Mouse (Mus musculus) forebrain, embryonic 14.5 days (tissue): Measurements from ENCODE around the gene Hoxc12. TPM values are rescaled to one million over a fixed set of nuclear protein-coding genes. Genes with fewer than 3 reads are reported as not detected.

Source experiments
- ATAC-seq: fragments of 200-750 bp; cut with Nextera tagmentation; 2 replicates; pipeline ENCODE4 v1.8.0; 2017; ENCODE audit warnings: mild to moderate bottlenecking, moderate library complexity
- DNase-seq: peaks from one replicate; pipeline ENCODE4 v3.0.0-alpha.2; 2015; ENCODE audit warnings: low spot score
- H3K27ac ChIP-seq: fragments of 300-500 bp; sonication (generic); 2 replicates; pipeline ENCODE4 v1.5.1; 2014; ENCODE audit warnings: low read depth, mild to moderate bottlenecking, control low read depth, low read length, moderate library complexity
- H3K27me3 ChIP-seq: fragments of 300-500 bp; sonication (generic); replicated peaks from 2 replicates; pipeline ENCODE4 v1.6.1; 2014; ENCODE audit warnings: low read length, control low read depth, mixed read lengths; ENCODE audit not compliant: control insufficient read depth, insufficient read depth
- H3K36me3 ChIP-seq: fragments of 300-500 bp; sonication (generic); 2 replicates; pipeline ENCODE4 v1.6.1; 2014; ENCODE audit warnings: low read length, control low read depth; ENCODE audit not compliant: control insufficient read depth, insufficient read depth
- H3K4me1 ChIP-seq: fragments of 300-500 bp; sonication (generic); 2 replicates; pipeline ENCODE4 v1.6.1; 2014; ENCODE audit warnings: antibody characterized with exemption, low read length, control low read depth; ENCODE audit not compliant: control insufficient read depth, insufficient read depth
- H3K4me2 ChIP-seq: fragments of 300-500 bp; sonication (generic); 2 replicates; pipeline ENCODE4 v1.6.1; 2014; ENCODE audit warnings: mild to moderate bottlenecking, control low read depth, low read length
- H3K4me3 ChIP-seq: fragments of 300-500 bp; sonication (generic); 2 replicates; pipeline ENCODE4 v1.5.1; 2014; ENCODE audit warnings: low read depth, low read length, control low read depth
- H3K9ac ChIP-seq: fragments of 300-500 bp; sonication (generic); 2 replicates; pipeline ENCODE4 v1.6.1; 2014; ENCODE audit warnings: mild to moderate bottlenecking, low read length, control low read depth, moderate library complexity
- H3K9me3 ChIP-seq: fragments of 300-500 bp; sonication (generic); replicated peaks from 2 replicates; pipeline ENCODE4 v1.6.1; 2016; ENCODE audit warnings: low read length, control low read depth, mixed read lengths; ENCODE audit not compliant: control insufficient read depth
- WGBS: fragments of 180-500 bp; shearing (Covaris S2); extraction: QIAGEN DNeasy Blood & Tissue Kit; methylation state at CpG from one replicate; pipeline ENCODE4 v1.1.7; 2014; 5-methylcytosine and 5-hydroxymethylcytosine counted together
- polyA plus RNA-seq: library from polyadenylated mRNA; unstranded; fragments of >200 nt; fragmentation: Nextera tagmentation; extraction: Ambion mirVana; gene quantifications from 2 replicates; pipeline ENCODE4 v1.2.1, GENCODE M21; 2014

The Hoxc12 gene
- polyA plus RNA-seq = not detected in 2 replicates

GRCm38 (mm10) chr15:102936279-102936972 is at the start of gene Hoxc12:
TSS of gene Hoxc12 (plus strand) at chr15:102936757.
- peaks cover 100% of the 10 kb centered on the region for H3K27me3 ChIP-seq
- DNase-seq (no peak), ATAC-seq (no peak)
- no peak within 1 kb of the TSS for H3K4me3 ChIP-seq
- no peaks in the 10 kb centered on the region for H3K4me1 ChIP-seq
- H3K36me3 ChIP-seq = no peaks in the 10 kb centered on the region
- H3K27ac ChIP-seq = no peak within 1 kb of the TSS
- H3K9me3 ChIP-seq = no peaks in the 10 kb centered on the region
- H3K4me2 ChIP-seq = no peak within 1 kb of the TSS
- H3K9ac ChIP-seq = no peak within 1 kb of the TSS
- under 1% methylated on average over 31 of the region's 31 CpGs for WGBS

DNA sequence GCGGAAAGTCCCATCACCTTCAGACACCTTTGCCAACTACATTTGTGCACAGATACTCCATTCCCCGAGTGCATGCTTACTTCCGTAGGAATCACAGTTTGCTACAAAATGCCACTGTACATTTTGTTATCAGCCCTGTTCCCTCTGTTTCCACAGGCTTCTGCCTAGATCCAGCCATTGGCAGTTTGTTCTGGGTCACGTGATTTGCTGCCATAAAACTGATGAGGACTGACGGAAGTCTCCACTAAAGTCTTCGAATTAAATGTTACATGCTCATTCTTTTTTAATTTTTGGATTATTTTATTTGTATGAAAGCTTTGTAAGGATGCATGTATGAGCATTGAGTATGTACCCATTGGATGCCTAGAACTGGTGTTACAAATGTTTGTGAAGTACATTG is 41.4 kb upstream of the Hoxc12 start:
- Histone ChIP-seq H3K4me2 (no peak overlapping the region), H3K4me3 (no peak overlapping the region), H3K27ac (no peak overlapping the region), H3K4me1 (no peaks in the 10 kb centered on the region), H3K27me3 (no peaks in the 10 kb centered on the region), H3K9me3 (no peaks in the 10 kb centered on the region), H3K9ac (no peak overlapping the region), H3K36me3 (no peaks in the 10 kb centered on the region)
- no peak for ATAC-seq
- no peak for DNase-seq
- 91% methylated on average over 6 of the region's 6 CpGs for WGBS

DNA sequence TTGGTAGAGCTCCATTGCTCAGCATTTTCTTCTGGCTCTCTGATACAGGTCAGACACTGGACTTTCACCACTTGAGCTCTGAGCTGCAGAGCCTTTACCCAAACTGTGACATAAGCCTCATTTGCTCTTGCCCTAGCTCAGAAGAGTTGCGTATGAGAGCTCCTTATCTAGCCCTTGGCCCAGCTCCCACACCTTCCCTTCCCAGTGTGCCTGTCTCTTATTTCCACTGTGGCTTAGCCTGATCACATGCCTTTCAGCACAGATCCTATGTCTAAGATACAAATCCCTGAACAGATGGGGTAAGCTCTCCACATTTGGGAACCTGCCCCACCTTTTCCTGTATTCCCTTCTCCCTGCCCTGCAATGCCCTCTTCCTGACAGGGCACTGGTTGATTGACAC is 31.6 kb upstream of the Hoxc12 start:
- ATAC-seq (no peak), DNase-seq (no peak)
- Histone ChIP-seq H3K4me2 (no peak overlapping the region), H3K4me3 (no peak overlapping the region), H3K9me3 (no peaks in the 10 kb centered on the region), H3K36me3 (no peaks in the 10 kb centered on the region), H3K27me3 (peaks cover 69% of the 10 kb centered on the region), H3K9ac (no peak overlapping the region), H3K4me1 (no peaks in the 10 kb centered on the region), H3K27ac (no peak overlapping the region)
- 77% methylated on average over 1 of the region's 1 CpGs for WGBS

DNA sequence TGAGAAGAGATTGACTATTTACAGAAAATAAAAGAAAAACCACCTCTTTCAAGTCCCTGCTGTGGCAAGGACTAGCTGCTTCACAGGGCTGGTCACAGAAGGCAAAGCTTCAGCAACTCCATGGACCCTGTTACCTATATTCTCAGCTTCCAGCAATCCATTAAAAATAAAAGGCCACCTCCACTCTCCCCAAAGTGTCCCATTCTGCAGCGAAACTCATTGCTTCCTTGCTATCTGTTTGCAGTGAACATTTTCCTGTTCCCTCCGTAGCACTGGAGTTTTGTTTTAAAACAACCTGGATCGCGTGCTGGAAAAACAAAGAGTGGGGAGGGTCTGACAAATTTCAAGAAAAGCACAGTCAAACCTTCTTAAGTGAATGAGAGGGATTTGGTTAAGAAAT is 27.0 kb upstream of the Hoxc12 start:
- ATAC-seq (no peak), DNase-seq (no peak)
- Histone ChIP-seq H3K4me3 (no peak overlapping the region), H3K36me3 (no peaks in the 10 kb centered on the region), H3K27me3 (peaks cover 89% of the 10 kb centered on the region), H3K9ac (no peak overlapping the region), H3K4me2 (no peak overlapping the region), H3K27ac (no peak overlapping the region), H3K9me3 (no peaks in the 10 kb centered on the region), H3K4me1 (no peaks in the 10 kb centered on the region)
- under 1% methylated on average over 4 of the region's 4 CpGs for WGBS

- no peak for ATAC-seq
- Histone ChIP-seq H3K4me1 (no peaks in the 10 kb centered on the region), H3K9ac (no peak overlapping the region), H3K36me3 (no peaks in the 10 kb centered on the region), H3K4me3 (no peak overlapping the region), H3K27ac (no peak overlapping the region), H3K9me3 (no peaks in the 10 kb centered on the region), H3K27me3 (peaks cover 89% of the 10 kb centered on the region), H3K4me2 (no peak overlapping the region)
- DNase-seq = no peak
- WGBS = under 1% methylated on average over 18 of the region's 18 CpGs
Measured at GRCm38 (mm10) chr15:102910038-102910437, 26.5 kb upstream of the Hoxc12 start.

DNA sequence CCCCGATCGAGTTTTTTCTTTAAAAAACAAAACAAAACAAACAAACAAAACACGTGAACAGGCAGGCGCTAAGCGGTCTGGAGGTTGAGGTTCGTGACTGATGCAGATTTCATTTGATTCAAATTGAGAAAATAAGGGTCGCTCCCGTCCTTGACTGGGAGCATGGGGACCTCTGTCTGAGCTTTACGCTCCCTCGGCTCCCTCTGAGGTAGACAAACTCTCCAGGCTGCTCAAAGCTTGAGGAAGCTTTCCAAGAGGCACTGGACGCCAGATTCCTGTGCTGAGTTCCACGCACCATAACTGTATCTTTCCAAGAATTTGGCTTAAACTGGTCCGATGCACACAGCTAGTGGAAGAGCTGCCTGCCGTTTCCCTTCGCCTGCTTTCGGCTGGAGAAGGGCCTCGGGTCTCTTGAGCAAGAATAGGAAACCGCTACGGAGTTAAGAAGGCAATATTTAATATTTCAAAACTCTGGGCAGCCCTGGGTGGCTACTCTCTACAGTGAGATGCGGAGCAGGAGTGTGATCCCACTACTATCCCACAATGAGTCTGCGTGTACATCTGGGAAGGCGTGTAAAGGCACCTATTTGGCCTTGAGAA is 26.0 kb upstream of the Hoxc12 start:
- Histone ChIP-seq H3K27me3 (peaks cover 86% of the 10 kb centered on the region), H3K4me3 (no peak overlapping the region), H3K9me3 (no peaks in the 10 kb centered on the region), H3K27ac (no peak overlapping the region), H3K9ac (no peak overlapping the region), H3K36me3 (no peaks in the 10 kb centered on the region), H3K4me1 (no peaks in the 10 kb centered on the region), H3K4me2 (no peak overlapping the region)
- no peak for DNase-seq
- no peak for ATAC-seq
- under 1% methylated on average over 22 of the region's 22 CpGs for WGBS

DNA sequence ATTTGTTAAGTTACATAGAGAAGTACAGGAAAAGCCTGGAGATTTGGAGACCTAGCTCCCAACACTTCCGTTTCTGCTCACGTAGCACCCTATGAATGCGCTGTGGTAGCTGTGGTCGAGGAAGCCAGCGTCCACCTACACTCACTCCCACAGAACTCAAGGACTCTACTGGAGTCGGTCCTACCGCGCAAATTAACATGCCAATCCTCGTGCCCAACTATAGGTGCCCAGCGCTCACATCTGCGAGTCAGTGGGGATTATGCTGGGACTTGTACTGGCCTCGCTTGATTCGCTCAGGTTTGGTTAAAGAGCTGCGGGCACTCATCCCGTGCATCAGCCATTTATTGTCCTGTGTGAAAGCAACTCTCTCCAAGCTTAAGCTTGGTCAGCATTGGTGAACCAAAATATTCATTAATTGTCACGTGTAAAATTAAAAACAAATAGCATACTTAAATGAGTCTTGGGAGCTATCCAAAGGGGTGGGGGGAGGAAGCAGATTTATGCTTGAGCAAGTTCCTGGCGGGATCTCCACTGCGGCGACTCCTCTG is 23.4 kb upstream of the Hoxc12 start:
- no peaks in the 10 kb centered on the region for H3K36me3 ChIP-seq
- no peaks in the 10 kb centered on the region for H3K9me3 ChIP-seq
- peaks cover 90% of the 10 kb centered on the region for H3K27me3 ChIP-seq
- under 1% methylated on average over 19 of the region's 19 CpGs for WGBS
- no peak overlapping the region for H3K4me2 ChIP-seq
- no peak overlapping the region for H3K27ac ChIP-seq
- no peaks in the 10 kb centered on the region for H3K4me1 ChIP-seq
- ATAC-seq (no peak), DNase-seq (no peak)
- H3K4me3 ChIP-seq = no peak overlapping the region
- H3K9ac ChIP-seq = no peak overlapping the region

DNA sequence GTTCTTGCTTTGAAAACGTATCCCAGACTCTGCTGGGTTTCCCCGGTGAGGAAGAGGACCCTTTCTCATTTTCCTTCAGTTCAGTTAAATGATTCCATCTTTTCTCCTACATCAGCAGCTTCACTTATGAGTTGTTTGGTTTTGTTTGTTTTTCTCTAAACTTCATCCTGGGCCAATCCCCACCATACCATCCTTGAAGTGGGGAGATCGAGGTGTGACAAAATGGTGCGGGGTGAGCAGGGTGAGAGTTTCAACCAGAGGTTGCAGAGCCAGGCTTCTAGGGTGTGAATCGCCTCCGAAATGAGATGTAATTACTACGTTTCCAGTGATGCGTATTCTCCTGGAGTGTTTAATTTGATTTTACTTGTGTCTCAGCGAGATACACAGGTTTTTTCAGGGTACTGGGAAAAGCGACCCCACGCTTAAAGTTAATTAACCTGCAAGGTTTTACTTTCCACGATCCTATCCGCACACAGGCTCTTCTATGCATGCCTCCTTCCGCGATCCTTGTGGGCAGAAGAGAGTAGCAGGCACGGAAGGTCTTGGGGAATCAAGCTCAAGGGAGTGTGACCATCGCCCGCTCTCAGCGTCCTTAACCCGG is 18.5 kb upstream of the Hoxc12 start:
- no peaks in the 10 kb centered on the region for H3K36me3 ChIP-seq
- H3K4me3 ChIP-seq = no peak overlapping the region
- H3K4me2 ChIP-seq = no peak overlapping the region
- H3K27ac ChIP-seq = no peak overlapping the region
- no peaks in the 10 kb centered on the region for H3K4me1 ChIP-seq
- H3K9ac ChIP-seq = no peak overlapping the region
- H3K27me3 ChIP-seq = peaks cover 93% of the 10 kb centered on the region
- ATAC-seq (no peak), DNase-seq (no peak)
- no peaks in the 10 kb centered on the region for H3K9me3 ChIP-seq
- WGBS = 1% methylated on average over 20 of the region's 20 CpGs
